In genomic region chr2:130274149-130274861, GRCm38 (mm10) we compare ENCODE assay signal across 8 mouse cellular contexts. TPM values are rescaled to one million over a fixed set of nuclear protein-coding genes. Genes with fewer than 3 reads are reported as not detected.
DNase-seq lines count a peak whose midpoint lies in the region; ATAC-seq lines count a peak whose summit lies in the region.

Nop56 (plus strand) TSS chr2:130274430.

- WGBS in heart, embryonic 13.5 days: under 1% methylated on average over 68 of the region's 68 CpGs
- WGBS in liver, embryonic 12.5 days (ENCODE audit: insufficient replicate concordance): 0% methylated on average over 68 of the region's 68 CpGs
- WGBS in stomach, embryonic 15.5 days: under 1% methylated on average over 68 of the region's 68 CpGs

- no peaks in the 10 kb centered on the region for H3K4me1 ChIP-seq in brown adipose tissue, adult 24 weeks (ENCODE audit: control insufficient read depth, insufficient read depth, insufficient read length, low read length)
- peaks cover 34% of the 10 kb centered on the region for H3K4me1 ChIP-seq in heart, embryonic 13.5 days
- H3K4me1 ChIP-seq in liver, embryonic 12.5 days: peaks cover 49% of the 10 kb centered on the region
- peaks cover 19% of the 10 kb centered on the region for H3K4me1 ChIP-seq in stomach, embryonic 15.5 days

- no peaks in the 10 kb centered on the region for H3K9me3 ChIP-seq in heart, embryonic 13.5 days
- no peaks in the 10 kb centered on the region for H3K9me3 ChIP-seq in liver, embryonic 12.5 days (replicated peaks)
- H3K9me3 ChIP-seq in stomach, embryonic 15.5 days: no peaks in the 10 kb centered on the region

- H3K4me3 ChIP-seq in brown adipose tissue, adult 24 weeks (ENCODE audit: insufficient read depth, low read depth, low read length): peak within 1 kb of the TSS; percentile 85
- peak within 1 kb of the TSS; percentile 79 for H3K4me3 ChIP-seq in heart, embryonic 13.5 days
- H3K4me3 ChIP-seq in liver, embryonic 12.5 days: peak within 1 kb of the TSS; percentile 97
- peak within 1 kb of the TSS; percentile 98 for H3K4me3 ChIP-seq in stomach, embryonic 15.5 days (replicated peaks)

- H3K27ac ChIP-seq in brown adipose tissue, adult 24 weeks (replicated peaks; ENCODE audit: low read depth, low read length): peak within 1 kb of the TSS; percentile 69
- peak within 1 kb of the TSS; percentile 87 for H3K27ac ChIP-seq in heart, embryonic 13.5 days (replicated peaks)
- H3K27ac ChIP-seq in liver, embryonic 12.5 days: peak within 1 kb of the TSS; percentile 91
- peak within 1 kb of the TSS; percentile 94 for H3K27ac ChIP-seq in stomach, embryonic 15.5 days

- peak; percentile 99 for DNase-seq in CD4-positive, CD25-positive, alpha-beta regulatory T cell, adult 2 months (ENCODE audit: low read depth, low spot score)
- peak; percentile 70 for DNase-seq in fat pad, adult 2 months (ENCODE audit: extremely low read depth, low read depth, low spot score)
- peak; percentile 99 for DNase-seq in kidney, postnatal 10 days
- peak; percentile 99 for DNase-seq in natural killer cell, adult 2 months (ENCODE audit: low spot score in 2 of 2)

- peak within 1 kb of the TSS; percentile 95 for H3K4me2 ChIP-seq in heart, embryonic 13.5 days
- peak within 1 kb of the TSS; percentile 90 for H3K4me2 ChIP-seq in liver, embryonic 12.5 days
- H3K4me2 ChIP-seq in stomach, embryonic 15.5 days: peak within 1 kb of the TSS; percentile 80

- peak; percentile 94 for ATAC-seq in heart, embryonic 13.5 days (ENCODE audit: extremely low read depth, insufficient number of reproducible peaks, low FRiP score, low TSS enrichment)
- ATAC-seq in liver, embryonic 12.5 days: peak; percentile 95
- peak; percentile 98 for ATAC-seq in stomach, embryonic 15.5 days (ENCODE audit: insufficient read depth, low FRiP score, low read depth)

- peaks cover 39% of the 10 kb centered on the region for H3K36me3 ChIP-seq in heart, embryonic 13.5 days
- H3K36me3 ChIP-seq in liver, embryonic 12.5 days: peaks cover 43% of the 10 kb centered on the region
- H3K36me3 ChIP-seq in stomach, embryonic 15.5 days: peaks cover 34% of the 10 kb centered on the region

- H3K27me3 ChIP-seq in heart, embryonic 13.5 days (replicated peaks): no peaks in the 10 kb centered on the region
- no peaks in the 10 kb centered on the region for H3K27me3 ChIP-seq in liver, embryonic 12.5 days (replicated peaks)
- H3K27me3 ChIP-seq in stomach, embryonic 15.5 days (replicated peaks): no peaks in the 10 kb centered on the region

- peak within 1 kb of the TSS; percentile 94 for H3K9ac ChIP-seq in heart, embryonic 13.5 days
- peak within 1 kb of the TSS; percentile 96 for H3K9ac ChIP-seq in liver, embryonic 12.5 days
- H3K9ac ChIP-seq in stomach, embryonic 15.5 days: peak within 1 kb of the TSS; percentile 97

RNA-seq across cellular contexts. Expression of gene Nop56, which starts in this region (rescaled TPM):
- 19.8 and 20.3 TPM in 2 replicates for polyA plus RNA-seq in brown adipose tissue, adult 24 weeks (2012; ENCODE audit: insufficient read depth, insufficient read length, missing spikeins)
- polyA plus RNA-seq in heart, embryonic 13.5 days (2015; fragmentation: Nextera tagmentation; extraction: Ambion mirVana): 143 and 152 TPM in 2 replicates
- polyA plus RNA-seq in liver, embryonic 12.5 days (2016; fragmentation: Nextera tagmentation; extraction: Ambion mirVana): 377 and 389 TPM in 2 replicates
- 260 and 287 TPM in 2 replicates for polyA plus RNA-seq in stomach, embryonic 15.5 days (2015; fragmentation: Nextera tagmentation; extraction: Ambion mirVana)

Comparison
In these comparisons a context has a peak if more than half of its experiments do, and no peak if none do; other contexts are left out.
1. Peak in every context shown above with its lines: DNase-seq, ATAC-seq, H3K4me3 ChIP-seq and H3K27ac ChIP-seq.